Mouse (Mus musculus): Measurements from ENCODE around the gene Olfr1018.

Gene Olfr1018

GRCm38 (mm10) chr2:85818179-85818578 lies at the start of gene Olfr1018:
Gene Olfr1018, plus strand, starts transcription at chr2:85818479.
- DNase-seq (ENCODE audit: low spot score), result no peak

- DNase-seq (ENCODE audit: low spot score), result no peak
These were observed 45.9 kb upstream of the Olfr1018 start, which contains the start of gene Olfr1014 for GRCm38 (mm10) chr2:85772413-85772812. Gene Olfr1014, plus strand, starts transcription at chr2:85772713.

- DNase-seq (ENCODE audit: low spot score), result no peak
These were observed 36.6 kb upstream of the Olfr1018 start, which contains the start of gene Olfr1015 for GRCm38 (mm10) chr2:85781717-85782116. Gene Olfr1015, plus strand, starts transcription at chr2:85782017.

GRCm38 (mm10) chr2:85792331-85792730 lies 25.9 kb upstream of the Olfr1018 start:
- no peak for DNase-seq (ENCODE audit: low spot score)

GRCm38 (mm10) chr2:85802444-85802843 lies 15.8 kb upstream of the Olfr1018 start, which contains the start of gene Olfr1016:
Gene Olfr1016, minus strand, starts transcription at chr2:85802544.
- DNase-seq (ENCODE audit: low spot score), result no peak

- no peak for DNase-seq (ENCODE audit: low spot score)
These were observed 13.8 kb upstream of the Olfr1018 start for GRCm38 (mm10) chr2:85804501-85804900.

GRCm38 (mm10) chr2:85845383-85845782 lies 27.1 kb downstream of the Olfr1018 start, which contains the start of gene Olfr1019:
Gene Olfr1019, minus strand, starts transcription at chr2:85845483.
- DNase-seq (ENCODE audit: low spot score), result no peak

- DNase-seq (ENCODE audit: low spot score), result no peak
These were observed 28.5 kb downstream of the Olfr1018 start, which contains the start of gene Olfr1020 for GRCm38 (mm10) chr2:85846730-85847129. Gene Olfr1020, plus strand, starts transcription at chr2:85847030.

- DNase-seq (ENCODE audit: low spot score), result no peak
These were observed 50.0 kb downstream of the Olfr1018 start, which contains the start of gene Olfr1022 for GRCm38 (mm10) chr2:85868294-85868693. Gene Olfr1022, plus strand, starts transcription at chr2:85868594.
